ENCODE assay signal across 29 mouse cellular contexts in the genomic region with DNA sequence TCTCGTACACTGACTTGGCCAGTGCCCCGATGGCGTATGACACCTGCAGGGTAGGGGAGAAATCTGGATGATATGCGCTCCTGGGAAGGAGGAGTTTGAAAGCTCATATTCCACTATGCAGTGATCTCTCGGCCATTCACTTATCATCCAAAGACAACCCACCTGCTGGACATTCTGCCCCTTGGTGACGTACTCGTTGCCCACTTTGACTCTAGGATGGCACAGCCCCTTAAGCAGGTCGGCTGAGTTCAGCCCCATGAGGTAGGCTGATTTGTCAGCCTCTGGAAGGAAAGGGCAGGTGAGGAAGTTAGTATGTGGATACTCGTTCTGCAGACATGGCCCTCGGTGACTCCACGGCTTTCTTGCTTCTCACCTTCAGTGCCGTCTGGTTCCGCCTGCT. TPM values are rescaled to one million over a fixed set of nuclear protein-coding genes. Genes with fewer than 3 reads are reported as not detected.
"Had no signal": no experiment of that assay in that cellular context is flagged by ENCODE, and none has a peak within 500 bp of the region (broad histone marks: within the 10 kb centered on the region; RNA-seq: fewer than 3 reads in every experiment).

No protein-coding gene starts in this region.

- H3K27ac ChIP-seq: kidney, embryonic 15.5 days; left cerebral cortex, adult 2 months; liver, embryonic 13.5 days; midbrain, embryonic 13.5 days; neural tube, embryonic 12.5 days; neural tube, embryonic 15.5 days; stomach, embryonic 15.5 days had no signal

- DNase-seq: kidney, postnatal 10 days; kidney, postnatal 36 days; layer of hippocampus, postnatal 36 days; liver, embryonic 13.5 days; lung, adult 2 months; lung, postnatal 14 days; lung, postnatal 4 days; right cerebral cortex, adult 18-20 months; right cerebral cortex, postnatal 14 days; spleen, adult 18-20 months; thymus, postnatal 25 days had no signal

- H3K27me3 ChIP-seq: kidney, embryonic 15.5 days; liver, embryonic 13.5 days; midbrain, embryonic 13.5 days; neural tube, embryonic 12.5 days; neural tube, embryonic 15.5 days; stomach, embryonic 15.5 days had no signal

- H3K4me3 ChIP-seq: kidney, embryonic 15.5 days; left cerebral cortex, adult 2 months; liver, embryonic 13.5 days; midbrain, embryonic 13.5 days; neural tube, embryonic 12.5 days; neural tube, embryonic 15.5 days; stomach, embryonic 15.5 days had no signal

- ATAC-seq: midbrain, embryonic 13.5 days had no signal

- H3K4me2 ChIP-seq: kidney, embryonic 15.5 days; liver, embryonic 13.5 days; midbrain, embryonic 13.5 days; neural tube, embryonic 12.5 days; neural tube, embryonic 15.5 days; stomach, embryonic 15.5 days had no signal

- H3K36me3 ChIP-seq: kidney, embryonic 15.5 days; liver, embryonic 13.5 days; midbrain, embryonic 13.5 days; neural tube, embryonic 12.5 days; neural tube, embryonic 15.5 days; stomach, embryonic 15.5 days had no signal

- H3K9me3 ChIP-seq: kidney, embryonic 15.5 days; liver, embryonic 13.5 days; midbrain, embryonic 13.5 days; neural tube, embryonic 12.5 days; neural tube, embryonic 15.5 days; stomach, embryonic 15.5 days had no signal

- H3K9ac ChIP-seq: kidney, embryonic 15.5 days; liver, embryonic 13.5 days; midbrain, embryonic 13.5 days; neural tube, embryonic 12.5 days; neural tube, embryonic 15.5 days; stomach, embryonic 15.5 days had no signal

- H3K4me1 ChIP-seq: kidney, embryonic 15.5 days; liver, embryonic 13.5 days; neural tube, embryonic 12.5 days; neural tube, embryonic 15.5 days; stomach, embryonic 15.5 days had no signal

RNA-seq across cellular contexts. Expression of gene Myh7, which starts 5.5 kb away (rescaled TPM):
- total RNA-seq: megakaryocyte progenitor cell, adult 5-6 weeks; megakaryocyte-erythroid progenitor cell, adult 5-6 weeks had no signal
- polyA plus RNA-seq: liver, adult 2 months had no signal

RNA-seq across cellular contexts. Expression of gene Gm17428, which starts 12.1 kb away (rescaled TPM):
- total RNA-seq: layer of hippocampus, adult 8-10 months; layer of hippocampus, postnatal 10 days; layer of hippocampus, postnatal 36 days; left cerebral cortex, adult 2 months; left cerebral cortex, postnatal 10 days; left cerebral cortex, postnatal 36 days; liver, adult 2 months; megakaryocyte progenitor cell, adult 5-6 weeks; megakaryocyte-erythroid progenitor cell, adult 5-6 weeks had no signal
- polyA plus RNA-seq: kidney, embryonic 15.5 days; limb, embryonic 11.5 days; limb, embryonic 14.5 days; liver, adult 2 months; liver, embryonic 13.5 days; liver, embryonic 16.5 days; lung, adult 2 months; lung, embryonic 16.5 days; midbrain, embryonic 13.5 days; neural tube, embryonic 12.5 days; neural tube, embryonic 15.5 days; stomach, embryonic 15.5 days; thymus, postnatal 0 days had no signal

RNA-seq across cellular contexts. Expression of gene Myh6, which starts 22.2 kb away (rescaled TPM):
- total RNA-seq: liver, adult 2 months; megakaryocyte progenitor cell, adult 5-6 weeks; megakaryocyte-erythroid progenitor cell, adult 5-6 weeks had no signal

RNA-seq across cellular contexts. Expression of gene Cmtm5, which starts 52.8 kb away (rescaled TPM):
- total RNA-seq: liver, adult 2 months; megakaryocyte progenitor cell, adult 5-6 weeks; megakaryocyte-erythroid progenitor cell, adult 5-6 weeks had no signal
- polyA plus RNA-seq: liver, adult 2 months had no signal
